Mouse (Mus musculus) neural tube, embryonic 10.5 days (tissue): ENCODE results near the gene Nfil3.
A peak's percentile ranks its signal among the peaks of the same experiment; 100 is the strongest.

Experiments
- DNase-seq: peaks from one replicate; pipeline ENCODE4 v3.0.0-alpha.2; 2017; ENCODE audit warnings: low spot score; ENCODE audit errors: extremely low spot score

Gene Nfil3

DNA sequence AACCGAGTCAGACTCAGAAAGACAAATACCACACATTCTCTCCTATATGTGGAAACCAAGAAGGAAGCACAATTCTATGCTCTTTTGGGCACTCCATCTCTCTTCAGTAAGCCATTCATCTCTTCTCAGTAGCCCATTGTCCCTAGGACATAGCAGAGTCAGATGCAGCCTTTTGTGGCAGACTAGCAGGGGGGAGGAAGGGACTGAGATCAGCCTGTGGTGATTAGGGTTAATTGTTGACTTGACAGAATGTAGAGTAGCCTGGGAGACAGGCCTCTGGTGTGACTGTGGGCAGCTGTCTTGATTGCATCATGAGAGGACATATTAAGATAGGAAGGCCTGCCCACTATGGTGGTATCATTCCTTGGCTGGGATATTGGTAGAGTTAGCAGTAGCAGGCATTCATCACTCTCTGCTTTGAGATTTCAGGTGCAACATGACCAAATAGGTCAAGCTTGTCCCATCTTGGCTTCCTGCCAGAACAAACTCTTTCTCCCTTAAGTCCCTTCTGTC lies 37.9 kb downstream of the Nfil3 start:
- no peak for DNase-seq

DNA sequence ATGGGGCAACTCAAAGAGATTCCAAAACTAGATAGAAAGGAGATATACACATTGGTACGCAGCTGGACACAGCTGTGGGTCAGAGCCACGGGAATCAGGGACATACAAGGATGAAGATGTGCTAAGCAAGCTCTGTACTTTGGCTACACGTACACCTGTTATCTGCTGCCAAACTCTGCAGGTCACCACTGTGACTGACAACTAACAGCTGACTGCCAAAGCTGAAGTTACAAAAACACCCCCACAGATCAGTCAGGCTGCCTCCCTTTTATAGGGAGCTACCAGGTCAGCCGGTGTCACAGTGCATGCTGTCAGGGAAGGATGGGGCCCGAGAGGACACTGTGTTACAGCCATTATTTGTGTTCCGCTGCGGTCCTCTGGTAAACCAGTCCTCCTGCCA lies 39.9 kb downstream of the Nfil3 start:
- DNase-seq: no peak

DNA sequence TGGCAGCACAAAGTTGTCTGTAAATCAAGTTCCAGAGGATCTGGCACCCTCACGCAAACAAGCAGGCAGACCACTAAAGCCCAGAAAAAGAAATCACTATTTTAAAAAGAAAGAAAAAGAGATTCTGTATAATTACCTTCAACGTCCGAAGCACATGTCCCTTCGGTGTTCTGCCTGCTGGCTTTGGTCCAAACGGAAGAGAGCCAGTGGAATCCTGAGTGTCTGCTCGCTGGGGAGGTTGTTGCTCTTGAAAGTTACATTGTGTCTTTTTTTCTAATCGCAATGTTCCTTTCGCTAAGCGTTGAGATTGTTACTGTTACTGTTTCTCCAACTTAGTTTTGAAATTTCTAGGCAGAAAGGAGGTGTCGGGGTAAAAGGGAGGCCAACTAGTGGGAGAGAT lies 50.3 kb downstream of the Nfil3 start:
- no peak for DNase-seq

DNA sequence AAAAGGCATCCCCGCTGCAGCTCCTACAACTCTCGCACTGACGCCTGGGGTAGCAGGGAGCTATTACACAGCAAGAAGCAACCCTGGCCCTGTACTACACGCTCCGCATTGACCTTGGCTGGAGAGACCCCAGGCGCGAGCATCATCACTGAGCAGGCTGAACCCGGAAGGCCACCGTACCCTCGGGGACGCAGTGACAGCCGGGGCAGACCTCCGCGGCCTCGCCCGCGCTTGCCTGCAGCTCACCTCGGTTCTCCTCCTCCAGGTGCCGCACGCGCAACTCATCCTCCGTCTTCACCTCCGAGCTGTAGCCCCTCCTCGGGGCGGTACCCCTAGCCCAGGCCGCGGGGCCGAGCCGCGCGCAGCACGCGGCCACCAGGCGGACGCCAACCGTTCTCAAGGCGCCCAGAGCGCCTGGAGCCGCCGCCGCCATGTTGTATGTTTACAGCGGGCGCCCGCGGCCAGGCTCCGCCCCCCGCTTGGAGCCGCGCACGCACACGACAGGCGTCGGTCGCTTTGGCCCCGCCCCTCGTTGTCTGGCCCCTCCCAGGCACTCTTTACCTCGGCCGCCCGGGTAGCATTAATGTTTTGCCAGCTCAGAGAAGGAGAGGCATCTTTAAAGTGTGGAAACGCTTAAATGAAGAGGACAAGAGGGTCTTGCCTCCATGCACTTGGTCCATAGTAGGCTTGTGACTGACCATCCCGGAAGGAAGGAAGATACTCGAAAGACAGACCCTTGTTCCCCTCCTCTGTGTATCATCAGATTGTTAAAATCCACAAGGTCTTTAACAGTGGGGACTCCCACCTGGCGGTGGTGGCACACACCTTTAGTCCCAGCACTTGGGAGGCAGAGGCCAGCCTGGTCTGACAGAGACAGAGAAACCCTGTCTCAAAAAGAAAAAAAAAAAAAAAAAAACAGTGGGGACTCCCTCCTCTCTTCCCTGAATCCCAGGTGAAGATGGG lies 51.4 kb downstream of the Nfil3 start, which contains the start of gene Auh:
Gene Auh (minus strand): TSS at position 473 of the 963 bp plus-strand sequence.
- peak; percentile 93 for DNase-seq

DNA sequence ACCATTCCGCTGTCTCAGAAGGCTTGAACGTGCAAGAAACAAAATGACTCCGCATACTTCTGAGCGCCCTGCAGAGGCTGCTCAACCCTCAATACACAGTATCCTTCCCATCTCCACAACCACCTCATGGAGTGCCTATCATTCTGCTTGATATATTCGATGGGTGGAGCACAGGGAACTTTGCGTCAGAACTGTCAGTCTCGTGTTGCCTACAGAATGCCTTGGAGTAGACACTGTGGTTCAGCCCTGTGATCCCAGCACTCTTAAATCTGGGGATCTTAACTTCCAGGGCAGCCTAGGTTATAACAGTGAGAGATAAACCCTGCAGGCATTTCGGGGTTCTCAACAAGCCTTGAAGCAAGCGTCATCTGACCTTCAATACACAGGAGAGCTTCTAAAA lies 52.5 kb downstream of the Nfil3 start:
- DNase-seq: no peak

DNA sequence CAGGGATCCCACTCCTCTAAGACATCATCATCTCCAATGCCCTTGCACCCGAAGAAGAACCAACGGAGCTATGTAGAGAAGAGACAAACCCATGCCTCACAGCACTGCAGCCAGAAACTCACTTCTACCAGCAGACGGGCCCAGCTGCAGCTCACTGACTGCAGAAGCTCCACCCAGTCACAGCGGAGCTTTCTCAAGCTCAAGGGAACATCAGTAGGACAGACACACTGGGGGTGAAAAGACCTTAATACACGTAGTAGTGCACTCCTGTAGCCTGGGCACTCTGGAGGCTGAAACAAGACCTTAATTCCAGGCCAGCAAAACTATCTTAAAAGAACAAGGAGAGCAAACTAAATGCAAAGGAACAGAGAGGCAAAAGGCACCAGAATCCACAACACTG lies 56.4 kb downstream of the Nfil3 start:
- no peak for DNase-seq

DNA sequence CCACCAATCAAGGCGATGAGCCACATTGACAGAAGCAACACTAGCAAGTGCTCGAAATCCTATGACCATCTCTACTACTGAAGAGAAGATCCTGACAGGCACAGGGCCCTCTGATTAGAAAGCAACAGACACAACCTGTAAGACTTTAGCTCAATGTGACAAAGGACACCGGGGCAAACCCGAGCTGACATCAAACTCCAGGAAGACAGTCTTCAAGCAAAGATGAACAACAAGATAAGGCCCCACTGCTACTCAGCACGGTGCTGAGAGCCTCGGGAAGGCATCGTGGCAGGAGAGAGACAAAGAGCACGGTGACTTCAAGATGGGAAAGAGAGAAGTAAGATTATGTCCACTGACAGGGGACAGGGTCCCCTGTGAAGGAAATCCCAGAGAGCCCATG lies 58.9 kb downstream of the Nfil3 start:
- no peak for DNase-seq

DNA sequence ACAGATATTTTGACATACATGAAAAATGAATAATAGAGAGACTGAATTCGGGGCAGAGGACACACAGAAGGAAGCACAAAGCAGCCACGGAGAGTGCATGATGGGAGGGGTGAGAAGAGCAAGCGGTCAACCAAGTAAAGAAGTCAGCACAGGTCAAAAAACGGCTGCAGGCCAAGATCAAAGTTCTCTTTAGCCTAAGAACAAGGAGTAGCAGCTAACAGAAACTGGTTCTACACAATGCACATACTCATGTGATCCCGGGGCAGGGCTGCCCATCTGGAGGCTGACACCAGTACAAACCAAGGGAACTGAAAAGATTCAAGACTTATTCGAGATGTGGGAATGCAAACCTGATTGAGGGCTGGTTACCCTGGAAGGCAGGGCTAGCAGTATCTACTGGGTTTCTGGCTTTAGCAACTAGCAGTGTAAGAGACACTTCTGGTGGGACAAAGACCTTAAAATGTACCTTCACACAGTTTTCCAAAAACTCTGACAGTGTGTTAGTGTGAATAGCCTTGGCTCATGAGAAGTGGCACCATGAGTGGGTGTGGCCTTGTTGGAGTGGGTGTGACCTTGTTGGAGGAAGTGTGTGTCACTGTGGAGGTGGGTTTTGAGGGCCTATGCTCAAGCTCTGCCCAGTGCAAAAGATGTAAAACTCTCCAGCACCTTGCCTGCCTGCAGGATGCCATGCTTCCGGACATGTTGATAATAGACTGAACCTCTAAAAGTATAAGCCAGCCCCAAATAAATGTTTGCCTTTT lies 59.6 kb downstream of the Nfil3 start:
- DNase-seq: no peak

DNA sequence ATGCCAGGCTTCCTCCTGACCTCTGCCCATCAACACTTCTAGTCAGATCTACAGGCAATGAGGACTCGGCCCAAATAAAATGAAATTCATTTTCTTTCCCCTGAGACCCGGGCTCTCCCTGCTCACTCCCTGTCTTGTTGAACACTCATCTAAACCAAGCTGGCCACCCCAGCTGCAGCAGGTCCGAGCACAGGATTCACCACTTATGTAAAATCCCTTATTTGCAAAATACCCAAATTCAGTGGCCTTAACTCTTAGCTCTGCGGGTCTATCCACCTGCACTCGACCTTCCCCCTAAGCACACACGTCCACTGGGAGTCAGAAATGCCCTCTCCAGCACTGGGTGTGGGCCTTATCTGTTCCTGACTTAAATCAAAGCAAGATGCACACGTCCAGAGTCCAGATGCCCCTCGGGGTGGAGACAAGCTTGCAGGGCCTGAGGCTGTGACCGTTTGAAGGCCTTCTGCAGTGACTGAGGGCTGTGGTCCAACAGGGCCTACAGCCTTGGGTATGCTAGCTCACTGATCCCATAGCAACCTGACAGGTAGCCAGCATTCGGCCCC lies 61.0 kb downstream of the Nfil3 start:
- no peak for DNase-seq

DNA sequence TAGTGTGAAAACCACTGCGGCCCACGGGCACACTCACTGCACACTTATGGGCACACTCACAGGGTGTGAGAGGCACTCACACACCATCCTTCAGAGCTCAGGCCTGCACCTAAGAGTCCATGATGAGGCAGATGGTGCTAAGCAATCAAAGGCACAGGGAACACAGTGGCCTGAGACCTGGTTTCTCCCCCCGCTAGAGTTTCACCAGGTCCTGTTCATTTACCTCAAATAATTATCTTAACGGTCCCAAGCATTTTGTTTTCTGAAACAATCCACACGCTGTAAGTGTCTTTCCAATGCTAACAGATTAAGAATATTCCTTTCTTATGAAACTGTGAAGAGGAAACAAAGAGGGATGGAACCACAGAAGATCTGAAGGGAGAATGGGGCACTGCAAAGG lies 62.5 kb downstream of the Nfil3 start:
- DNase-seq: no peak
